Mouse (Mus musculus): Measurements from ENCODE around the gene Fbxl8. TPM values are rescaled to one million over a fixed set of nuclear protein-coding genes. Genes with fewer than 3 reads are reported as not detected.

Fbxl8 gene
- total RNA-seq, 4 experiments from 2014 or later = 0.36 to 1.3 (median 0.94) TPM

GRCm38 (mm10) chr8:105257318-105258114, 6.9 kb upstream of the Fbxl8 start:
- no peak for DNase-seq (ENCODE audit: low spot score in 2 of 2)

- DNase-seq (ENCODE audit: low spot score in 2 of 2) = no peak
Measured at GRCm38 (mm10) chr8:105258911-105259720, 5.3 kb upstream of the Fbxl8 start.

GRCm38 (mm10) chr8:105259721-105260320, 4.6 kb upstream of the Fbxl8 start:
- peak in 1 of 2 experiments; percentile 46 for DNase-seq (ENCODE audit: low spot score in 2 of 2)

- no peak for DNase-seq (ENCODE audit: low spot score in 2 of 2)
Measured at GRCm38 (mm10) chr8:105260371-105261099, 3.9 kb upstream of the Fbxl8 start.

- no peak for DNase-seq (ENCODE audit: low spot score in 2 of 2)
Measured at GRCm38 (mm10) chr8:105261326-105261980, 3.0 kb upstream of the Fbxl8 start.

- DNase-seq (ENCODE audit: low spot score in 2 of 2) = no peak
Measured at GRCm38 (mm10) chr8:105263244-105263912, 1.1 kb upstream of the Fbxl8 start.

GRCm38 (mm10) chr8:105265128-105265527, 680 bp downstream of the Fbxl8 start:
- DNase-seq (ENCODE audit: low spot score in 2 of 2) = no peak

- DNase-seq (ENCODE audit: low spot score in 2 of 2) = no peak
Measured at GRCm38 (mm10) chr8:105266775-105267174, 2.3 kb downstream of the Fbxl8 start.

- no peak for DNase-seq (ENCODE audit: low spot score in 2 of 2)
Measured at GRCm38 (mm10) chr8:105268342-105269074, 4.1 kb downstream of the Fbxl8 start.

- DNase-seq (ENCODE audit: low spot score in 2 of 2) = no peak
Measured at GRCm38 (mm10) chr8:105269075-105269458, 4.6 kb downstream of the Fbxl8 start.

GRCm38 (mm10) chr8:105269461-105269947, 5.1 kb downstream of the Fbxl8 start, which contains the start of gene Hsf4:
Hsf4 (plus strand) TSS chr8:105269801.
- peak; percentile 65 to 77 for DNase-seq (ENCODE audit: low spot score in 2 of 2)

GRCm38 (mm10) chr8:105270101-105270915, 5.9 kb downstream of the Fbxl8 start:
- DNase-seq (ENCODE audit: low spot score in 2 of 2) = no peak

GRCm38 (mm10) chr8:105270916-105271186, 6.4 kb downstream of the Fbxl8 start:
- no peak for DNase-seq (ENCODE audit: low spot score in 2 of 2)

GRCm38 (mm10) chr8:105275387-105275786, 10.9 kb downstream of the Fbxl8 start:
- DNase-seq (ENCODE audit: low spot score in 2 of 2) = no peak

- no peak for DNase-seq (ENCODE audit: low spot score in 2 of 2)
Measured at GRCm38 (mm10) chr8:105275840-105276239, 11.4 kb downstream of the Fbxl8 start, which contains the start of gene Nol3. Nol3 (plus strand) TSS chr8:105276140.

GRCm38 (mm10) chr8:105276292-105277120, 12.1 kb downstream of the Fbxl8 start:
- DNase-seq (ENCODE audit: low spot score in 2 of 2) = peak; percentile 55 to 67

GRCm38 (mm10) chr8:105278911-105279334, 14.5 kb downstream of the Fbxl8 start:
- peak; percentile 79 to 90 for DNase-seq (ENCODE audit: low spot score in 2 of 2)

- no peak for DNase-seq (ENCODE audit: low spot score in 2 of 2)
Measured at GRCm38 (mm10) chr8:105280567-105280966, 16.1 kb downstream of the Fbxl8 start.
